Mouse (Mus musculus): ENCODE measurements around the gene Enox1. TPM values are rescaled to one million over a fixed set of nuclear protein-coding genes. Genes with fewer than 3 reads are reported as not detected.

Enox1 gene
- polyA plus RNA-seq, 1 experiment: not detected

- H3K36me3 ChIP-seq (ENCODE audit: control insufficient read depth): no peaks in the 10 kb centered on the region
- no peak overlapping the region for H3K4me3 ChIP-seq (replicated peaks)
- H3K27me3 ChIP-seq (ENCODE audit: control insufficient read depth): no peaks in the 10 kb centered on the region
- H3K4me1 ChIP-seq (ENCODE audit: control insufficient read depth): no peaks in the 10 kb centered on the region
- TF ChIP-seq TAL1 (IDR thresholded peaks at IDR 0.05; ENCODE audit: low read length) (no peak), GATA1 (IDR thresholded peaks at IDR 0.05; ENCODE audit: low read length) (no peak)
- H3K9me3 ChIP-seq (ENCODE audit: control insufficient read depth, low read length): no peaks in the 10 kb centered on the region
These were observed 334.1 kb downstream of the Enox1 start for GRCm38 (mm10) chr14:77490699-77491098.

DNA sequence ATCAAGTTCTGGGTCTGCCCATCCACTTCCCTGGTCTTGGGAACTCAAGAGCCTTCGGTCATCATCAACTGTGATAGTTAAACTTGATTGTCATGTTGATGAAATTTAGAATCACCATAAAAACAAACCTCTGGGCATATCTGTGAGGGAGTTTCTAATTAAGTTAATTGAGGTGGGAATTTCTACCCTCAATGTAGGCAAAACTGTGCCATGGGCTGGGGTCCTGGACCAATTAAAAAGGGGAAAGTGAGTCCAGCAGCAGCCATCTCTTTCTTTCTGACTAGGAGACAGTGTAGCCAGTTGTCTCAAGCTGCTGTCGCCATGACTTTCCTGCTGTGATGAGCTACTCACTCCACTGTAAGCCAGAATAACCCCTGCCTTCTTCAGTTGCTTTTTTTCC lies 335.2 kb downstream of the Enox1 start:
- Histone ChIP-seq H3K4me1 (ENCODE audit: control insufficient read depth) (no peaks in the 10 kb centered on the region), H3K4me3 (replicated peaks) (no peak overlapping the region), H3K9me3 (ENCODE audit: control insufficient read depth, low read length) (no peaks in the 10 kb centered on the region), H3K27me3 (ENCODE audit: control insufficient read depth) (no peaks in the 10 kb centered on the region), H3K36me3 (ENCODE audit: control insufficient read depth) (no peaks in the 10 kb centered on the region)
- no peak for TF ChIP-seq GATA1 (IDR thresholded peaks at IDR 0.05; ENCODE audit: low read length)
- TF ChIP-seq TAL1 (IDR thresholded peaks at IDR 0.05; ENCODE audit: low read length): no peak

DNA sequence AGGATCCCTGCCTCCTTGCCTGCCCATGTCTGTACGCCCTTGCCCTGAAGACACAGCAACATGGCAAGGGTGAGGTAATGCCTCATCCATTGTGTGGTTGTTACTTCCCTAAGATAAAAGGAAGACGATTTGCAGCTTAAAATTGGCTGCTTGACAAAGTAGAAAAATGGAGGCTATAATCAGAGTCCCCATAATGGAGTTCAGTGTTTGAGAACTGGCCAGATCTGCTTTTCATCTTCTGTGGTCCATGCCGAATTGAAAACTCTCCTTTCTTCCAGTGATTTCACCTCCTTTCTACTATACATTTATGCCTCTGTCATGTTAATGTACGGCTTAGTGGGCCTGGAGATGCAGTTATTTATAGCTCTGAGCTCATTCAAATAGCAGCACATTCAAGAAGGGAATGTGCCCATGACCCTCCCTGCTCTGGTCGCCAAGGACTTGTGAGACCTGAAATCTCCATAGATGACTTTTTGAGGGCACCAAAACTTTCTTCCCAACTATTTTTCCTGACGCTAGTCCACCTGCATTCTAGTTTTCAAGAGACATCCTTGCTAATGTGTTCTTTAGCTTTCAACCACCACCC lies 343.5 kb downstream of the Enox1 start:
- H3K4me1 ChIP-seq (ENCODE audit: control insufficient read depth): peaks cover 2% of the 10 kb centered on the region
- no peaks in the 10 kb centered on the region for H3K9me3 ChIP-seq (ENCODE audit: control insufficient read depth, low read length)
- TF ChIP-seq GATA1 (IDR thresholded peaks at IDR 0.05; ENCODE audit: low read length) (no peak), TAL1 (IDR thresholded peaks at IDR 0.05; ENCODE audit: low read length) (no peak)
- no peaks in the 10 kb centered on the region for H3K36me3 ChIP-seq (ENCODE audit: control insufficient read depth)
- H3K27me3 ChIP-seq (ENCODE audit: control insufficient read depth): no peaks in the 10 kb centered on the region
- no peak overlapping the region for H3K4me3 ChIP-seq (replicated peaks)

GRCm38 (mm10) chr14:77504458-77505135 lies 348.0 kb downstream of the Enox1 start:
- no peak for TF ChIP-seq TAL1 (IDR thresholded peaks at IDR 0.05; ENCODE audit: low read length)
- no peak for TF ChIP-seq GATA1 (IDR thresholded peaks at IDR 0.05; ENCODE audit: low read length)
- Histone ChIP-seq H3K27me3 (ENCODE audit: control insufficient read depth) (no peaks in the 10 kb centered on the region), H3K36me3 (ENCODE audit: control insufficient read depth) (no peaks in the 10 kb centered on the region), H3K4me3 (replicated peaks) (no peak overlapping the region), H3K9me3 (ENCODE audit: control insufficient read depth, low read length) (no peaks in the 10 kb centered on the region), H3K4me1 (ENCODE audit: control insufficient read depth) (peaks cover 2% of the 10 kb centered on the region)

- H3K4me1 ChIP-seq (ENCODE audit: control insufficient read depth): peaks cover 2% of the 10 kb centered on the region
- H3K36me3 ChIP-seq (ENCODE audit: control insufficient read depth): no peaks in the 10 kb centered on the region
- TF ChIP-seq GATA1 (IDR thresholded peaks at IDR 0.05; ENCODE audit: low read length): no peak
- TF ChIP-seq TAL1 (IDR thresholded peaks at IDR 0.05; ENCODE audit: low read length): no peak
- no peak overlapping the region for H3K4me3 ChIP-seq (replicated peaks)
- no peaks in the 10 kb centered on the region for H3K27me3 ChIP-seq (ENCODE audit: control insufficient read depth)
- H3K9me3 ChIP-seq (ENCODE audit: control insufficient read depth, low read length): no peaks in the 10 kb centered on the region
These were observed 349.8 kb downstream of the Enox1 start for GRCm38 (mm10) chr14:77506341-77506740.

- TF ChIP-seq GATA1 (IDR thresholded peaks at IDR 0.05; ENCODE audit: low read length) (no peak), TAL1 (IDR thresholded peaks at IDR 0.05; ENCODE audit: low read length) (no peak)
- Histone ChIP-seq H3K4me3 (replicated peaks) (no peak overlapping the region), H3K36me3 (ENCODE audit: control insufficient read depth) (no peaks in the 10 kb centered on the region), H3K9me3 (ENCODE audit: control insufficient read depth, low read length) (0 out of 2 replicates have a peak, but pooled peaks cover under 1% of the 10 kb centered on the region), H3K4me1 (ENCODE audit: control insufficient read depth) (peaks cover 2% of the 10 kb centered on the region), H3K27me3 (ENCODE audit: control insufficient read depth) (no peaks in the 10 kb centered on the region)
These were observed 351.5 kb downstream of the Enox1 start for GRCm38 (mm10) chr14:77508036-77508435.

DNA sequence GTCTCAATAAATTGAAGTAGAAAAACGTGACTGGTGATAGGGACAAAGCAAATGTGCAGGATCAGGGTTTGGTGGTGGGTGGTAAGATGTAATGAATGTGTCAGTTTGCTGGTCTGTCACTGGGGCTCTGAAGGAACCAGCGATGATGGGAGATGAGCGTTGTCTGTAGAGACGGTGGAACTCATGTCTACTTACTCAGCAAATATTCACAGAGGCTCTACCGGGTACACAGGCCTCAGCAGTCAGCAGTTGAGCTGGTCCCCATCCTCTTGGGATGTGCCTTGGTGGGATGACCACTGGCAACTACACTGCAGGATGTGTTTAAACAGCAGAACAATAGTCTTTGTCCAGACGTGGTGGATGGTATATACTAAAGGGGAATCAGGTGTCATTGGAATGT lies 352.5 kb downstream of the Enox1 start:
- no peaks in the 10 kb centered on the region for H3K36me3 ChIP-seq (ENCODE audit: control insufficient read depth)
- peaks cover 2% of the 10 kb centered on the region for H3K4me1 ChIP-seq (ENCODE audit: control insufficient read depth)
- H3K9me3 ChIP-seq (ENCODE audit: control insufficient read depth, low read length): 0 out of 2 replicates have a peak, but pooled peaks cover 3% of the 10 kb centered on the region
- TF ChIP-seq GATA1 (IDR thresholded peaks at IDR 0.05; ENCODE audit: low read length) (no peak), TAL1 (IDR thresholded peaks at IDR 0.05; ENCODE audit: low read length) (no peak)
- no peak overlapping the region for H3K4me3 ChIP-seq (replicated peaks)
- H3K27me3 ChIP-seq (ENCODE audit: control insufficient read depth): no peaks in the 10 kb centered on the region

- H3K4me1 ChIP-seq (ENCODE audit: control insufficient read depth): no peaks in the 10 kb centered on the region
These were observed 353.4 kb downstream of the Enox1 start for GRCm38 (mm10) chr14:77509924-77510323.

DNA sequence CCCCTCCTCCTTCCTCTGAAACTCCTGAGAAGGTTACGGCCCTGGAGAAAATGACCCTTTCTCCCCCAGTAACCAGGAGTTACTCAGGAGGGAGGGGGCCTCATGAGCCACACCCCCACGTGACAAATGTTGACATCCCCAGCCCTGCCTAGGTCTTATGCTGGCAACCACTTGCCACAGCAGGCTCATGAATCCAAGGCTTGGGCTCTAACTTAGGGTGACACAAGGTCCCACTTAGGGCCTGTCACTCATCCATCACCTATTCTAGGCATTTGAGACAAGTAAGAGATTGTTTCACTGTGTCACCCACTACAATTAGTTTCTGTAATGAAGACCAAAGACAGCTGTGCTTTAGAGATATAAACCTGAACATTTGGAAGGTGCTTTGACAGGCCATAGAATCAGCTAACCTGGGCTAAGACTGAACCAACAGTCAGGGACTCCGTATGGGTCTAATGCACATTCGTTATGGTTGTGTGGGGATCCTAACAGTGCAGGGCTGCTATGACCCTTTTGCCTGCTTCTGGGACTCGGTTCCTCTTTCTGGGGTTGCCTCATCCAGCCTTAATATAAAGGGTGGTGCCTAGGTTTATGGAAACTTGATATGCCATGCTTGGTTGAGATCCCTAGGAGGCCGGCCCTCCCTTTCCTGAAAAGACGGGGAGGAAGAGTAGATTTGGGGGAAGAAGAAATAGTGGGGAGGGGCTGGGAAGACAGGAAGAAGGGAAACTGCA lies 354.7 kb downstream of the Enox1 start:
- TF ChIP-seq TAL1 (IDR thresholded peaks at IDR 0.05; ENCODE audit: low read length) (no peak), GATA1 (IDR thresholded peaks at IDR 0.05; ENCODE audit: low read length) (no peak)
- peaks cover 7% of the 10 kb centered on the region; the same call in 1 of the 2 replicates for H3K9me3 ChIP-seq (ENCODE audit: control insufficient read depth, low read length)

More at GRCm38 (mm10) chr14:77509924-77510323, 353.4 kb downstream of the Enox1 start:
- Histone ChIP-seq H3K36me3 (ENCODE audit: control insufficient read depth) (no peaks in the 10 kb centered on the region), H3K4me3 (replicated peaks) (no peak overlapping the region), H3K9me3 (ENCODE audit: control insufficient read depth, low read length) (peaks cover 7% of the 10 kb centered on the region; the same call in 1 of the 2 replicates), H3K27me3 (ENCODE audit: control insufficient read depth) (no peaks in the 10 kb centered on the region)
- no peak for TF ChIP-seq GATA1 (IDR thresholded peaks at IDR 0.05; ENCODE audit: low read length)
- no peak for TF ChIP-seq TAL1 (IDR thresholded peaks at IDR 0.05; ENCODE audit: low read length)

More for the DNA sequence above, 354.7 kb downstream of the Enox1 start:
- Histone ChIP-seq H3K36me3 (ENCODE audit: control insufficient read depth) (no peaks in the 10 kb centered on the region), H3K4me3 (replicated peaks) (no peak overlapping the region), H3K4me1 (ENCODE audit: control insufficient read depth) (no peaks in the 10 kb centered on the region), H3K27me3 (ENCODE audit: control insufficient read depth) (no peaks in the 10 kb centered on the region)
